Mouse (Mus musculus) heart, embryonic 10.5 days (tissue): ENCODE data around the gene Ccnjl. TPM values are rescaled to one million over a fixed set of nuclear protein-coding genes. Genes with fewer than 3 reads are reported as not detected.

ENCODE experiments used
- DNase-seq: peaks from one replicate; pipeline ENCODE4 v3.0.0-alpha.2; 2017; ENCODE audit warnings: low spot score
- H3K27ac ChIP-seq: fragments of 300-500 bp; sonication (generic); 2 replicates; pipeline ENCODE4 v1.5.1; 2016; ENCODE audit warnings: mild to moderate bottlenecking
- H3K27me3 ChIP-seq: fragments of 300-500 bp; sonication (generic); 2 replicates; pipeline ENCODE4 v1.6.1; 2016; ENCODE audit warnings: mild to moderate bottlenecking; ENCODE audit not compliant: poor library complexity, insufficient read depth, severe bottlenecking
- H3K36me3 ChIP-seq: fragments of 300-500 bp; sonication (generic); 2 replicates; pipeline ENCODE4 v1.6.1; 2016; ENCODE audit warnings: mild to moderate bottlenecking, moderate library complexity
- H3K4me1 ChIP-seq: fragments of 300-500 bp; sonication (generic); 2 replicates; pipeline ENCODE4 v1.6.1; 2016; ENCODE audit warnings: mild to moderate bottlenecking
- H3K4me3 ChIP-seq: fragments of 300-500 bp; sonication (generic); 2 replicates; pipeline ENCODE4 v1.5.1; 2016; ENCODE audit warnings: mild to moderate bottlenecking, moderate library complexity
- H3K9me3 ChIP-seq: fragments of 300-500 bp; sonication (generic); 2 replicates; pipeline ENCODE4 v1.6.1; 2016; ENCODE audit warnings: mild to moderate bottlenecking, moderate library complexity
- WGBS: fragments of 180-500 bp; shearing (Covaris S2); methylation state at CpG from one replicate; pipeline ENCODE4 v1.1.7; 2016; 5-methylcytosine and 5-hydroxymethylcytosine counted together
- polyA plus RNA-seq: library from polyadenylated mRNA; unstranded; fragments of >200 nt; fragmentation: Nextera tagmentation; extraction: Ambion mirVana; gene quantifications from 2 replicates; pipeline ENCODE4 v1.2.1, GENCODE M21; 2016

Ccnjl gene
- polyA plus RNA-seq: 24.7 and 33.2 TPM in 2 replicates

- Histone ChIP-seq H3K4me1 (peaks cover 44% of the 10 kb centered on the region), H3K4me3 (peak within 1 kb of the TSS; percentile 88), H3K27ac (peak within 1 kb of the TSS; percentile 96), H3K27me3 (no peaks in the 10 kb centered on the region), H3K9me3 (no peaks in the 10 kb centered on the region), H3K36me3 (peaks cover 27% of the 10 kb centered on the region)
- DNase-seq: peak; percentile 85
- under 1% methylated on average over 79 of the region's 79 CpGs for WGBS
Measured at GRCm38 (mm10) chr11:43528683-43529499, at the start of gene Ccnjl. Gene Ccnjl (plus strand): TSS chr11:43528784.

DNA sequence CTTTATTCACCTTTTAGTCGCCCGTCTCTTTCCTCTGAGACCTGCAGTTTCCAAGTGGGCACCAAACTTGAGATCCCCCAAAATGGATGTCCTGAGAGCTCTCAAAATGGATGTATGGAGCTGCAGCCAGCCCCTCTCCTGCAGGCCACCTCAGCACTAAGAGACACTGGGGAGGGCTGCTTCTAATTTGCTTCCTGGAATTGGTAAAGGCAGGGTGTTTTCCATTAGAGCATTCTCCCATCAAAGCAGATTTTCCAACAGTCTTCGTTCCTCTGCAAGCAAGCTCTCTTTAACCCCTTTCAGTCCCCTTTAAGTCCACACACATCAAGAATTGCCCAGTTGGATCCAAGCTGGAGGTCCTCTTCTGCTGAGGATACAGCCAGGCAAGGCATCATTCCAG, 49.2 kb upstream of the Ccnjl start:
- Histone ChIP-seq H3K4me3 (no peak overlapping the region), H3K9me3 (no peaks in the 10 kb centered on the region), H3K36me3 (no peaks in the 10 kb centered on the region), H3K27me3 (peaks cover 6% of the 10 kb centered on the region; the same call in 1 of the 2 replicates), H3K4me1 (peaks cover 27% of the 10 kb centered on the region), H3K27ac (no peak overlapping the region)
- 83% methylated on average over 3 of the region's 3 CpGs for WGBS
- DNase-seq: no peak

- Histone ChIP-seq H3K27me3 (peaks cover 2% of the 10 kb centered on the region; the same call in 1 of the 2 replicates), H3K4me1 (peaks cover 27% of the 10 kb centered on the region), H3K36me3 (no peaks in the 10 kb centered on the region), H3K27ac (no peak overlapping the region), H3K9me3 (no peaks in the 10 kb centered on the region), H3K4me3 (no peak overlapping the region)
- 42% methylated on average over 5 of the region's 5 CpGs for WGBS
- no peak for DNase-seq
Measured at GRCm38 (mm10) chr11:43480561-43480960, 48.0 kb upstream of the Ccnjl start.

DNA sequence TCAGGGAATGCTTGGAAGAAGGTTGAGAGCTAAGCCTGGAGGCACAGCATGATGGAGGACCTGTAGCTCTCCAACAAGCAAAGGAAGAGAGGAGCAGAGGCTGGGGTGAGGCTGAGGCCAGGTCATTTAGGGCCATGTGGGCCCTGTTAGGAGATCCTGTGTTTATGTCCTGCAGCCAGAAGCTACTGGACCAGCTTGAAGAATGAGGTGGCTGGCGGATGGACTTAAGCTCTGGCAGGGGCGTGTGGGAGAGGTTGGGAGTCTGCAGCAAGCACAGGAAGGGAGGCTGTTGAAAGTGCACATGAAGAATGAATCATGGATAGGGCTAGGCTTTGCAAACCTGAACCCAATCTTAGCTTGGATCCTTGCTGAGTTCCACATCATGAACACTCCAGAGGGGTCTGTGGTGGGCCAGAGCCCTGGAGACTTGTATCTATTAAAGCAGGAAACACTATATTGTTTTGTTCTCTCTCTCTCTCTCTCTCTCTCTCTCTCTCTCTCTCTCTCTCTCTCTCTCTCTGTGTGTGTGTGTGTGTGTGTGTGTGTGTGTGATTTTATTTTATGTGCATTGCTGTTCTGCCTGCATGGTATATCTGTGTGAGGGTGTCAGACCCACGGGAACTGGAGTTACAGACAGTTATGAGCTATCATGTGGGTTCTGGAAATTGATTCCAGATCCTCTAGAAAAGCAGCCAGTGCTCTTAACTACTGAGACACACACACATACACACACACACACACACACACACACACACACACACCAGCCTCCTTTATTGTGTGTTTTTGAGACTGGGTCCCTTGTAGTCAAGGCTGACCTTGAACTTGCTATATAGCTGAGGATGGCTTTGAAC, 46.7 kb upstream of the Ccnjl start:
- peak; percentile 38 for DNase-seq
- Histone ChIP-seq H3K4me1 (peaks cover 27% of the 10 kb centered on the region), H3K27ac (no peak overlapping the region), H3K9me3 (no peaks in the 10 kb centered on the region), H3K4me3 (no peak overlapping the region), H3K27me3 (peaks cover 4% of the 10 kb centered on the region; the same call in 1 of the 2 replicates), H3K36me3 (no peaks in the 10 kb centered on the region)
- WGBS: 50% methylated on average over 3 of the region's 3 CpGs

- Histone ChIP-seq H3K27ac (no peak overlapping the region), H3K9me3 (no peaks in the 10 kb centered on the region), H3K4me3 (no peak overlapping the region), H3K4me1 (peaks cover 27% of the 10 kb centered on the region), H3K36me3 (no peaks in the 10 kb centered on the region), H3K27me3 (peaks cover 4% of the 10 kb centered on the region; the same call in 1 of the 2 replicates)
- peak; percentile 67 for DNase-seq
- WGBS: 43% methylated on average over 6 of the region's 6 CpGs
Measured at GRCm38 (mm10) chr11:43483122-43483792, 45.3 kb upstream of the Ccnjl start.

GRCm38 (mm10) chr11:43484057-43484456, 44.5 kb upstream of the Ccnjl start:
- DNase-seq: peak; percentile 39
- WGBS: 75% methylated on average over 4 of the region's 4 CpGs

GRCm38 (mm10) chr11:43484652-43485051, 43.9 kb upstream of the Ccnjl start:
- DNase-seq: peak; percentile 71
- WGBS: 36% methylated on average over 11 of the region's 11 CpGs
- Histone ChIP-seq H3K4me3 (no peak overlapping the region), H3K27ac (no peak overlapping the region), H3K27me3 (peaks cover 4% of the 10 kb centered on the region; the same call in 1 of the 2 replicates), H3K4me1 (peaks cover 27% of the 10 kb centered on the region), H3K9me3 (no peaks in the 10 kb centered on the region), H3K36me3 (no peaks in the 10 kb centered on the region)

More at GRCm38 (mm10) chr11:43484057-43484456, 44.5 kb upstream of the Ccnjl start:
- no peak overlapping the region for H3K27ac ChIP-seq
- no peak overlapping the region for H3K4me3 ChIP-seq
- H3K4me1 ChIP-seq: peaks cover 27% of the 10 kb centered on the region
- no peaks in the 10 kb centered on the region for H3K36me3 ChIP-seq
- H3K9me3 ChIP-seq: no peaks in the 10 kb centered on the region
- peaks cover 4% of the 10 kb centered on the region; the same call in 1 of the 2 replicates for H3K27me3 ChIP-seq

DNA sequence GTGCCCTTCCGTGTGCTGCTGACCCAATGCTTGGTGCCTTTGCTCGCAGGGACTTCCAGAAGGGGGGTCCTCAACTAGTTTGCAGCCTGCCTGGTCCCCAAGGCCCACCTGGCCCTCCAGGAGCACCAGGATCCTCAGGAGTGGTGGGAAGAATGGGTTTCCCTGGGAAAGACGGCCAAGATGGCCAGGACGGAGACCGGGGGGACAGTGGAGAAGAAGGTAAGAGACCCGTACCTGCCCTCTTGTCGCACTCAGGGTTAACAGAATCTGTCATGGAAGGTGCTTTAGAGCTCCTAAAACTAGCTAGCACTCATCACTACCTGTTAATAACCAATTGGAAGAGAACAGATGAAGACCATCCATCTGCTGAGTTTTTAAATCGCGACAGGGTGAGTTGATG, 42.7 kb upstream of the Ccnjl start:
- Histone ChIP-seq H3K9me3 (no peaks in the 10 kb centered on the region), H3K36me3 (no peaks in the 10 kb centered on the region), H3K4me3 (no peak overlapping the region), H3K4me1 (peaks cover 27% of the 10 kb centered on the region), H3K27ac (no peak overlapping the region), H3K27me3 (peaks cover 4% of the 10 kb centered on the region; the same call in 1 of the 2 replicates)
- DNase-seq: peak; percentile 61
- 87% methylated on average over 9 of the region's 9 CpGs for WGBS

GRCm38 (mm10) chr11:43492663-43493062, 35.9 kb upstream of the Ccnjl start:
- WGBS: 34% methylated on average over 7 of the region's 7 CpGs

DNA sequence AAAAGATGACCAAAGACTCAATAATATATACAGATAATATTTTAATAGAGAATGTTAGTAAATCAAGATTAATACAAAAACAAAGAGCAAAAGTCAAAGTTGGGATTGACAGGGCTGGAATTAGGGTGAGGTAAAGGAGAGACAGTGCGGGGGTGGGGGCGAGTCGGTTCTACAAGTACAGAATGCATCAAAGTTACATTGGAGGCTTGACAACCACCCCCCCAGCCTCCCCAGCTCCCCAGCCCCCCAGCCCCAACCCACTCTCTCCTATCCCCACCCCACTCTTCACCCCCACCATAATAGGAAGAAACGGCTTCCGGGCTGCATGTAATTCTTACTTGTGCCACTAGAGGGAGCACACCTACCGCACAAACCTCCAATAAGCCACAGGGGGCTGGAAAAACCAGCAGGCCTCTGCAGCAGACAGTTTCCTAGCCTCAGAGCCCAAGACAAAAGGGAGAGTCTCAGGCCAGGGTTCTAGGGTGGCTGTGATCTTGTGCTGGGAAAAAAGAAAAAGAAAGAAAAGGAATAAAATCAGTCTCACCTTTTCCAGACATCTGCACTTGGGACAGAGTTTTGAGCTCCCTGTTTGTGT, 34.7 kb upstream of the Ccnjl start:
- H3K4me3 ChIP-seq: no peak overlapping the region
- no peak overlapping the region for H3K27ac ChIP-seq
- no peaks in the 10 kb centered on the region for H3K36me3 ChIP-seq
- DNase-seq: peak; percentile 82
- no peaks in the 10 kb centered on the region for H3K27me3 ChIP-seq
- WGBS: 16% methylated on average over 6 of the region's 6 CpGs
- no peaks in the 10 kb centered on the region for H3K4me1 ChIP-seq
- peaks cover 3% of the 10 kb centered on the region; the same call in 1 of the 2 replicates for H3K9me3 ChIP-seq

More at GRCm38 (mm10) chr11:43492663-43493062, 35.9 kb upstream of the Ccnjl start:
- Histone ChIP-seq H3K27me3 (no peaks in the 10 kb centered on the region), H3K4me1 (no peaks in the 10 kb centered on the region), H3K9me3 (no peaks in the 10 kb centered on the region), H3K4me3 (no peak overlapping the region), H3K36me3 (no peaks in the 10 kb centered on the region), H3K27ac (no peak overlapping the region)
- DNase-seq: peak; percentile 82

GRCm38 (mm10) chr11:43495037-43495436, 33.5 kb upstream of the Ccnjl start:
- H3K27me3 ChIP-seq: no peaks in the 10 kb centered on the region
- H3K27ac ChIP-seq: 0 out of 2 replicates have a peak overlapping the region, but pooled peaks have one; percentile 7
- H3K4me3 ChIP-seq: no peak overlapping the region
- H3K36me3 ChIP-seq: no peaks in the 10 kb centered on the region
- DNase-seq: no peak
- WGBS: 46% methylated on average over 8 of the region's 8 CpGs
- no peaks in the 10 kb centered on the region for H3K4me1 ChIP-seq
- peaks cover 3% of the 10 kb centered on the region; the same call in 1 of the 2 replicates for H3K9me3 ChIP-seq

DNA sequence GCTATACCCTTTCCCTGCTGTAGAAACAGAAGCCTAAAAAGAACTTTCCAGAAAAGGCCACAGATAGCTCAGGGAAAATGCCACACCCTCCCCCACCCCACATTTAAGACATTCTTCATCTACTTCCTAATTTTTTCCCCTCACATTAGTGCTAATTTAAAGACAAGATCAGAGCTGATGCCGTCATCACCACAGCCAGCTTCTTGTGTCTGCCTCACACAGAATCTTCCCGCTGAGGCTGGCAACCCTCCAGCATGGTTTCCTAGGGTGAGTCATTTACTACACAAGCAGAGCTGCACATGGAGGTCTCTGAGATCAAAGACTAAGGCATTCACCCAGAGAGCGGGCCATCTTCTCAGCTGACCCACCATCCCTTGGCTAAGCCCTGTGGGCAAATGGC, 33.1 kb upstream of the Ccnjl start:
- H3K9me3 ChIP-seq: peaks cover 3% of the 10 kb centered on the region; the same call in 1 of the 2 replicates
- 45% methylated on average over 3 of the region's 3 CpGs for WGBS
- no peaks in the 10 kb centered on the region for H3K36me3 ChIP-seq
- H3K4me3 ChIP-seq: no peak overlapping the region
- no peaks in the 10 kb centered on the region for H3K27me3 ChIP-seq
- DNase-seq: no peak
- no peaks in the 10 kb centered on the region for H3K4me1 ChIP-seq
- no peak overlapping the region for H3K27ac ChIP-seq
